Mouse (Mus musculus) embryonic fibroblast, embryonic 13.5 days (primary cell): Measurements from ENCODE around the gene Maml2. TPM values are rescaled to one million over a fixed set of nuclear protein-coding genes. Genes with fewer than 3 reads are reported as not detected.
A peak's percentile ranks its signal among the peaks of the same experiment; 100 is the strongest.

Experiments used
- H3K27ac ChIP-seq: 2 replicates; pipeline ENCODE4 v1.5.1; 2012; ENCODE audit warnings: low read length, control low read depth, inconsistent platforms; ENCODE audit not compliant: insufficient read depth
- H3K4me1 ChIP-seq: 2 replicates; pipeline ENCODE4 v1.6.1; 2011; ENCODE audit warnings: low read length; ENCODE audit not compliant: control insufficient read depth, insufficient read depth
- H3K4me3 ChIP-seq: 2 replicates; pipeline ENCODE4 v1.5.1; 2011; ENCODE audit warnings: mild to moderate bottlenecking, control low read depth, low read length; ENCODE audit not compliant: insufficient read depth
- CTCF ChIP-seq: IDR thresholded peaks from 2 replicates; pipeline ENCODE4 v1.5.1; 2011; ENCODE audit warnings: mild to moderate bottlenecking, control low read depth, low read length, moderate library complexity, borderline replicate concordance; ENCODE audit not compliant: insufficient read depth
- POLR2A ChIP-seq: IDR thresholded peaks from 2 replicates; pipeline ENCODE4 v1.6.1; 2011; ENCODE audit warnings: low read depth, mild to moderate bottlenecking, control low read depth, low read length, moderate library complexity
- polyA plus RNA-seq: library from polyadenylated mRNA; stranded (reverse); fragments of >200 nt; gene quantifications from 2 replicates; pipeline ENCODE4 v1.2.4, GENCODE M21; 2011; ENCODE audit warnings: low read depth; ENCODE audit not compliant: missing spikeins, insufficient read length

The Maml2 gene
- polyA plus RNA-seq, 1 experiment: 27.9 TPM

- no peak overlapping the region for H3K4me3 ChIP-seq
- TF ChIP-seq CTCF: no peak
- no peak for TF ChIP-seq POLR2A
- peaks cover 6% of the 10 kb centered on the region; the same call in 1 of the 2 replicates for H3K4me1 ChIP-seq
- H3K27ac ChIP-seq: peak overlapping the region; percentile 49; the same call in 1 of the 2 replicates
Measured at GRCm38 (mm10) chr9:13693693-13694284, 396.0 kb downstream of the Maml2 start.

GRCm38 (mm10) chr9:13694293-13694692, 396.5 kb downstream of the Maml2 start:
- H3K4me3 ChIP-seq: no peak overlapping the region
- peaks cover 6% of the 10 kb centered on the region; the same call in 1 of the 2 replicates for H3K4me1 ChIP-seq
- H3K27ac ChIP-seq: peak overlapping the region; percentile 58; the same call in 1 of the 2 replicates
- TF ChIP-seq CTCF (no peak), POLR2A (no peak)

- H3K4me1 ChIP-seq: peaks cover 6% of the 10 kb centered on the region; the same call in 1 of the 2 replicates
- no peak overlapping the region for H3K4me3 ChIP-seq
- peak overlapping the region; percentile 39; the same call in 1 of the 2 replicates for H3K27ac ChIP-seq
- TF ChIP-seq POLR2A: no peak
- TF ChIP-seq CTCF: no peak
Measured at GRCm38 (mm10) chr9:13697041-13697811, 399.5 kb downstream of the Maml2 start.

GRCm38 (mm10) chr9:13697869-13698268, 400.1 kb downstream of the Maml2 start:
- Histone ChIP-seq H3K27ac (no peak overlapping the region), H3K4me3 (no peak overlapping the region), H3K4me1 (peaks cover 6% of the 10 kb centered on the region; the same call in 1 of the 2 replicates)
- TF ChIP-seq POLR2A (no peak), CTCF (no peak)

GRCm38 (mm10) chr9:13699061-13699780, 401.5 kb downstream of the Maml2 start:
- Histone ChIP-seq H3K27ac (no peak overlapping the region), H3K4me1 (peaks cover 6% of the 10 kb centered on the region; the same call in 1 of the 2 replicates), H3K4me3 (no peak overlapping the region)
- TF ChIP-seq POLR2A (no peak), CTCF (no peak)

GRCm38 (mm10) chr9:13699781-13700116, 402.0 kb downstream of the Maml2 start:
- Histone ChIP-seq H3K27ac (no peak overlapping the region), H3K4me3 (no peak overlapping the region), H3K4me1 (peaks cover 3% of the 10 kb centered on the region; the same call in 1 of the 2 replicates)
- TF ChIP-seq CTCF: no peak
- no peak for TF ChIP-seq POLR2A

- Histone ChIP-seq H3K27ac (no peak overlapping the region), H3K4me1 (peaks cover 3% of the 10 kb centered on the region; the same call in 1 of the 2 replicates), H3K4me3 (no peak overlapping the region)
- TF ChIP-seq POLR2A (no peak), CTCF (no peak)
Measured at GRCm38 (mm10) chr9:13701773-13702172, 404.0 kb downstream of the Maml2 start.

- no peak overlapping the region for H3K4me3 ChIP-seq
- H3K27ac ChIP-seq: no peak overlapping the region
- TF ChIP-seq CTCF: no peak
- no peak for TF ChIP-seq POLR2A
- no peaks in the 10 kb centered on the region for H3K4me1 ChIP-seq
Measured at GRCm38 (mm10) chr9:13703100-13703499, 405.3 kb downstream of the Maml2 start.

GRCm38 (mm10) chr9:13704917-13705316, 407.2 kb downstream of the Maml2 start:
- Histone ChIP-seq H3K4me1 (no peaks in the 10 kb centered on the region), H3K27ac (no peak overlapping the region), H3K4me3 (no peak overlapping the region)
- TF ChIP-seq CTCF: no peak
- TF ChIP-seq POLR2A: no peak
